Mouse (Mus musculus) embryonic facial prominence, embryonic 15.5 days (tissue): ENCODE results near the gene Ift140. TPM values are rescaled to one million over a fixed set of nuclear protein-coding genes. Genes with fewer than 3 reads are reported as not detected.

Experiments used
- ATAC-seq: fragments of 200-750 bp; cut with Nextera tagmentation; 2 replicates; pipeline ENCODE4 v1.8.0; 2017; ENCODE audit warnings: low read depth, moderate TSS enrichment; ENCODE audit not compliant: insufficient number of reproducible peaks, low FRiP score, low TSS enrichment
- H3K27ac ChIP-seq: fragments of 300-500 bp; sonication (generic); replicated peaks from 2 replicates; pipeline ENCODE4 v1.5.1; 2015; ENCODE audit warnings: mild to moderate bottlenecking, inconsistent platforms
- H3K27me3 ChIP-seq: fragments of 300-500 bp; sonication (generic); 2 replicates; pipeline ENCODE4 v1.6.1; 2015; ENCODE audit warnings: inconsistent platforms
- H3K36me3 ChIP-seq: fragments of 300-500 bp; sonication (generic); 2 replicates; pipeline ENCODE4 v1.6.1; 2015; ENCODE audit warnings: mild to moderate bottlenecking, inconsistent platforms
- H3K4me1 ChIP-seq: fragments of 300-500 bp; sonication (generic); 2 replicates; pipeline ENCODE4 v1.6.1; 2015; ENCODE audit warnings: inconsistent platforms
- H3K4me2 ChIP-seq: fragments of 300-500 bp; sonication (generic); replicated peaks from 2 replicates; pipeline ENCODE4 v1.6.1; 2015; ENCODE audit warnings: mild to moderate bottlenecking, inconsistent platforms
- H3K4me3 ChIP-seq: fragments of 300-500 bp; sonication (generic); replicated peaks from 2 replicates; pipeline ENCODE4 v1.5.1; 2015; ENCODE audit warnings: mild to moderate bottlenecking, inconsistent platforms
- H3K9ac ChIP-seq: fragments of 300-500 bp; sonication (generic); 2 replicates; pipeline ENCODE4 v1.6.1; 2015; ENCODE audit warnings: inconsistent platforms
- H3K9me3 ChIP-seq: fragments of 300-500 bp; sonication (generic); replicated peaks from 2 replicates; pipeline ENCODE4 v1.6.1; 2016; ENCODE audit warnings: inconsistent platforms
- WGBS: fragments of 180-500 bp; shearing (Covaris S2); methylation state at CpG from one replicate; pipeline ENCODE4 v1.1.7; 2015; 5-methylcytosine and 5-hydroxymethylcytosine counted together
- polyA plus RNA-seq: library from polyadenylated mRNA; unstranded; fragments of >200 nt; fragmentation: Nextera tagmentation; extraction: Ambion mirVana; gene quantifications from 2 replicates; pipeline ENCODE4 v1.2.1, GENCODE M21; 2015

The Ift140 gene
- polyA plus RNA-seq, 1 experiment from 2014 or later: 19.8 TPM

GRCm38 (mm10) chr17:25045281-25045680 lies 29.4 kb downstream of the Ift140 start:
- no peaks in the 10 kb centered on the region for H3K9me3 ChIP-seq
- no peak overlapping the region for H3K27ac ChIP-seq
- no peaks in the 10 kb centered on the region for H3K4me1 ChIP-seq
- no peaks in the 10 kb centered on the region for H3K27me3 ChIP-seq
- no peak overlapping the region for H3K4me3 ChIP-seq
- no peak overlapping the region for H3K4me2 ChIP-seq
- WGBS: 83% methylated on average over 4 of the region's 4 CpGs
- no peak for ATAC-seq
- H3K9ac ChIP-seq: no peak overlapping the region
- peaks cover 23% of the 10 kb centered on the region; the same call in 1 of the 2 replicates for H3K36me3 ChIP-seq

GRCm38 (mm10) chr17:25047143-25047542 lies 31.3 kb downstream of the Ift140 start:
- no peak for ATAC-seq
- Histone ChIP-seq H3K9me3 (no peaks in the 10 kb centered on the region), H3K27me3 (no peaks in the 10 kb centered on the region), H3K36me3 (peaks cover 33% of the 10 kb centered on the region), H3K27ac (no peak overlapping the region), H3K9ac (no peak overlapping the region), H3K4me1 (no peaks in the 10 kb centered on the region), H3K4me2 (no peak overlapping the region), H3K4me3 (no peak overlapping the region)
- WGBS: 84% methylated on average over 6 of the region's 6 CpGs

GRCm38 (mm10) chr17:25053274-25053673 lies 37.4 kb downstream of the Ift140 start:
- peaks cover 52% of the 10 kb centered on the region for H3K36me3 ChIP-seq
- no peak overlapping the region for H3K27ac ChIP-seq
- no peaks in the 10 kb centered on the region for H3K27me3 ChIP-seq
- H3K9ac ChIP-seq: no peak overlapping the region
- no peak overlapping the region for H3K4me2 ChIP-seq
- H3K9me3 ChIP-seq: no peaks in the 10 kb centered on the region
- no peak for ATAC-seq
- 80% methylated on average over 9 of the region's 9 CpGs for WGBS
- no peak overlapping the region for H3K4me3 ChIP-seq
- no peaks in the 10 kb centered on the region for H3K4me1 ChIP-seq

GRCm38 (mm10) chr17:25057041-25057440 lies 41.2 kb downstream of the Ift140 start:
- WGBS: 78% methylated on average over 6 of the region's 6 CpGs
- Histone ChIP-seq H3K9me3 (no peaks in the 10 kb centered on the region), H3K27me3 (no peaks in the 10 kb centered on the region), H3K4me1 (no peaks in the 10 kb centered on the region), H3K4me3 (no peak overlapping the region), H3K27ac (no peak overlapping the region), H3K36me3 (peaks cover 55% of the 10 kb centered on the region), H3K4me2 (no peak overlapping the region), H3K9ac (no peak overlapping the region)
- ATAC-seq: no peak

GRCm38 (mm10) chr17:25063261-25063660 lies 47.4 kb downstream of the Ift140 start:
- H3K4me1 ChIP-seq: no peaks in the 10 kb centered on the region
- no peak overlapping the region for H3K9ac ChIP-seq
- H3K4me3 ChIP-seq: no peak overlapping the region
- no peaks in the 10 kb centered on the region for H3K9me3 ChIP-seq
- no peak for ATAC-seq
- no peak overlapping the region for H3K27ac ChIP-seq
- H3K27me3 ChIP-seq: no peaks in the 10 kb centered on the region
- WGBS: 66% methylated on average over 4 of the region's 4 CpGs
- peaks cover 38% of the 10 kb centered on the region for H3K36me3 ChIP-seq
- no peak overlapping the region for H3K4me2 ChIP-seq

GRCm38 (mm10) chr17:25063872-25064271 lies 48.0 kb downstream of the Ift140 start:
- 88% methylated on average over 12 of the region's 12 CpGs for WGBS
- no peak for ATAC-seq

GRCm38 (mm10) chr17:25064351-25064750 lies 48.5 kb downstream of the Ift140 start:
- H3K27me3 ChIP-seq: no peaks in the 10 kb centered on the region
- WGBS: 70% methylated on average over 9 of the region's 9 CpGs
- 0 out of 2 replicates have a peak overlapping the region, but pooled peaks have one; percentile 44 for H3K27ac ChIP-seq
- ATAC-seq: peak; percentile 65; the same call in 1 of the 2 replicates
- no peak overlapping the region for H3K4me3 ChIP-seq
- no peaks in the 10 kb centered on the region for H3K9me3 ChIP-seq
- H3K4me1 ChIP-seq: no peaks in the 10 kb centered on the region
- peaks cover 33% of the 10 kb centered on the region for H3K36me3 ChIP-seq
- no peak overlapping the region for H3K9ac ChIP-seq
- H3K4me2 ChIP-seq: no peak overlapping the region

More at GRCm38 (mm10) chr17:25063872-25064271, 48.0 kb downstream of the Ift140 start:
- Histone ChIP-seq H3K4me2 (no peak overlapping the region), H3K27ac (0 out of 2 replicates have a peak overlapping the region, but pooled peaks have one; percentile 11), H3K4me1 (no peaks in the 10 kb centered on the region), H3K9ac (no peak overlapping the region), H3K36me3 (peaks cover 34% of the 10 kb centered on the region), H3K27me3 (no peaks in the 10 kb centered on the region), H3K4me3 (no peak overlapping the region), H3K9me3 (no peaks in the 10 kb centered on the region)

- Histone ChIP-seq H3K9me3 (no peaks in the 10 kb centered on the region), H3K4me2 (no peak overlapping the region), H3K4me1 (no peaks in the 10 kb centered on the region), H3K27me3 (no peaks in the 10 kb centered on the region), H3K27ac (no peak overlapping the region), H3K4me3 (no peak overlapping the region), H3K9ac (no peak overlapping the region), H3K36me3 (peaks cover 32% of the 10 kb centered on the region)
- ATAC-seq: no peak
- 84% methylated on average over 3 of the region's 3 CpGs for WGBS
These were observed 49.3 kb downstream of the Ift140 start for GRCm38 (mm10) chr17:25065189-25065588.

- no peak for ATAC-seq
- no peak overlapping the region for H3K4me2 ChIP-seq
- H3K27ac ChIP-seq: no peak overlapping the region
- no peak overlapping the region for H3K9ac ChIP-seq
- no peaks in the 10 kb centered on the region for H3K4me1 ChIP-seq
- H3K27me3 ChIP-seq: no peaks in the 10 kb centered on the region
- H3K4me3 ChIP-seq: no peak overlapping the region
- 86% methylated on average over 7 of the region's 7 CpGs for whole genome bisulfite sequencing
- no peaks in the 10 kb centered on the region for H3K9me3 ChIP-seq
- peaks cover 26% of the 10 kb centered on the region for H3K36me3 ChIP-seq
These were observed 50.7 kb downstream of the Ift140 start for GRCm38 (mm10) chr17:25066595-25066994.

- H3K9ac ChIP-seq: no peak overlapping the region
- H3K4me2 ChIP-seq: no peak overlapping the region
- WGBS: 66% methylated on average over 8 of the region's 8 CpGs
- no peaks in the 10 kb centered on the region for H3K4me1 ChIP-seq
- peak overlapping the region; percentile 44; the same call in 1 of the 2 replicates for H3K27ac ChIP-seq
- H3K27me3 ChIP-seq: no peaks in the 10 kb centered on the region
- no peak for ATAC-seq
- no peak overlapping the region for H3K4me3 ChIP-seq
- H3K36me3 ChIP-seq: peaks cover 19% of the 10 kb centered on the region
- no peaks in the 10 kb centered on the region for H3K9me3 ChIP-seq
These were observed 51.6 kb downstream of the Ift140 start for GRCm38 (mm10) chr17:25067442-25067851.

GRCm38 (mm10) chr17:25068690-25069089 lies 52.8 kb downstream of the Ift140 start:
- no peak overlapping the region for H3K4me2 ChIP-seq
- 49% methylated on average over 2 of the region's 2 CpGs for WGBS
- H3K4me1 ChIP-seq: no peaks in the 10 kb centered on the region
- H3K27me3 ChIP-seq: no peaks in the 10 kb centered on the region
- no peak for ATAC-seq
- no peak overlapping the region for H3K4me3 ChIP-seq
- H3K27ac ChIP-seq: no peak overlapping the region
- H3K9ac ChIP-seq: no peak overlapping the region
- no peaks in the 10 kb centered on the region for H3K9me3 ChIP-seq
- peaks cover 16% of the 10 kb centered on the region; the same call in 1 of the 2 replicates for H3K36me3 ChIP-seq

GRCm38 (mm10) chr17:25076906-25077305 lies 61.0 kb downstream of the Ift140 start:
- WGBS: 91% methylated on average over 4 of the region's 4 CpGs
- H3K4me2 ChIP-seq: no peak overlapping the region

More at GRCm38 (mm10) chr17:25076906-25077305, 61.0 kb downstream of the Ift140 start:
- Histone ChIP-seq H3K9ac (no peak overlapping the region), H3K27me3 (no peaks in the 10 kb centered on the region), H3K4me3 (no peak overlapping the region), H3K4me1 (peaks cover 51% of the 10 kb centered on the region), H3K9me3 (no peaks in the 10 kb centered on the region), H3K27ac (no peak overlapping the region), H3K36me3 (no peaks in the 10 kb centered on the region)
- no peak for ATAC-seq
